Mouse (Mus musculus): Measurements from ENCODE around the gene Gna14. TPM values are rescaled to one million over a fixed set of nuclear protein-coding genes. Genes with fewer than 3 reads are reported as not detected.

Gene Gna14
- polyA plus RNA-seq, 1 experiment from 2014 or later: 0.73 TPM

- no peak overlapping the region for H3K9ac ChIP-seq (ENCODE audit: low read depth, low read length)
- H3K4me1 ChIP-seq (ENCODE audit: control insufficient read depth, insufficient read depth, low read length): no peaks in the 10 kb centered on the region
- no peaks in the 10 kb centered on the region for H3K9me3 ChIP-seq (replicated peaks; ENCODE audit: control insufficient read depth, low read length, poor library complexity, severe bottlenecking)
- 91% methylated on average over 6 of the region's 6 CpGs for WGBS
- H3K27me3 ChIP-seq (ENCODE audit: control insufficient read depth, insufficient read depth, low read depth, low read length): no peaks in the 10 kb centered on the region
- no peak overlapping the region for H3K27ac ChIP-seq (ENCODE audit: low read length)
- no peak for ATAC-seq
- H3K4me3 ChIP-seq (ENCODE audit: low read depth, low read length): no peak overlapping the region
- no peaks in the 10 kb centered on the region for H3K36me3 ChIP-seq (ENCODE audit: control insufficient read depth, insufficient read depth, low read length)
- no peak overlapping the region for H3K4me2 ChIP-seq (ENCODE audit: low read length)
These were observed 11.1 kb downstream of the Gna14 start for GRCm38 (mm10) chr19:16446612-16447011.

- Histone ChIP-seq H3K27ac (ENCODE audit: low read length) (no peak overlapping the region), H3K9ac (ENCODE audit: low read depth, low read length) (no peak overlapping the region), H3K4me3 (ENCODE audit: low read depth, low read length) (no peak overlapping the region), H3K36me3 (ENCODE audit: control insufficient read depth, insufficient read depth, low read length) (no peaks in the 10 kb centered on the region), H3K4me2 (ENCODE audit: low read length) (no peak overlapping the region), H3K4me1 (ENCODE audit: control insufficient read depth, insufficient read depth, low read length) (no peaks in the 10 kb centered on the region), H3K9me3 (replicated peaks; ENCODE audit: control insufficient read depth, low read length, poor library complexity, severe bottlenecking) (no peaks in the 10 kb centered on the region), H3K27me3 (ENCODE audit: control insufficient read depth, insufficient read depth, low read depth, low read length) (no peaks in the 10 kb centered on the region)
- no peak for ATAC-seq
- 74% methylated on average over 6 of the region's 6 CpGs for WGBS
These were observed 12.5 kb downstream of the Gna14 start for GRCm38 (mm10) chr19:16447832-16448621.

- no peaks in the 10 kb centered on the region for H3K36me3 ChIP-seq (ENCODE audit: control insufficient read depth, insufficient read depth, low read length)
- H3K4me1 ChIP-seq (ENCODE audit: control insufficient read depth, insufficient read depth, low read length): no peaks in the 10 kb centered on the region
- H3K9ac ChIP-seq (ENCODE audit: low read depth, low read length): no peak overlapping the region
- H3K4me3 ChIP-seq (ENCODE audit: low read depth, low read length): no peak overlapping the region
- H3K27ac ChIP-seq (ENCODE audit: low read length): no peak overlapping the region
- WGBS: 82% methylated on average over 5 of the region's 5 CpGs
- H3K27me3 ChIP-seq (ENCODE audit: control insufficient read depth, insufficient read depth, low read depth, low read length): no peaks in the 10 kb centered on the region
- no peaks in the 10 kb centered on the region for H3K9me3 ChIP-seq (replicated peaks; ENCODE audit: control insufficient read depth, low read length, poor library complexity, severe bottlenecking)
- no peak overlapping the region for H3K4me2 ChIP-seq (ENCODE audit: low read length)
- no peak for ATAC-seq
These were observed 13.2 kb downstream of the Gna14 start for GRCm38 (mm10) chr19:16448796-16449195.

GRCm38 (mm10) chr19:16450824-16451223 lies 15.3 kb downstream of the Gna14 start:
- no peak overlapping the region for H3K9ac ChIP-seq (ENCODE audit: low read depth, low read length)
- H3K4me2 ChIP-seq (ENCODE audit: low read length): no peak overlapping the region
- no peaks in the 10 kb centered on the region for H3K9me3 ChIP-seq (replicated peaks; ENCODE audit: control insufficient read depth, low read length, poor library complexity, severe bottlenecking)
- no peaks in the 10 kb centered on the region for H3K27me3 ChIP-seq (ENCODE audit: control insufficient read depth, insufficient read depth, low read depth, low read length)
- no peak overlapping the region for H3K27ac ChIP-seq (ENCODE audit: low read length)
- 80% methylated on average over 3 of the region's 3 CpGs for WGBS
- H3K36me3 ChIP-seq (ENCODE audit: control insufficient read depth, insufficient read depth, low read length): no peaks in the 10 kb centered on the region
- no peaks in the 10 kb centered on the region for H3K4me1 ChIP-seq (ENCODE audit: control insufficient read depth, insufficient read depth, low read length)
- H3K4me3 ChIP-seq (ENCODE audit: low read depth, low read length): no peak overlapping the region
- ATAC-seq: no peak

- Histone ChIP-seq H3K4me3 (ENCODE audit: low read depth, low read length) (no peak overlapping the region), H3K27ac (ENCODE audit: low read length) (no peak overlapping the region), H3K27me3 (ENCODE audit: control insufficient read depth, insufficient read depth, low read depth, low read length) (no peaks in the 10 kb centered on the region), H3K36me3 (ENCODE audit: control insufficient read depth, insufficient read depth, low read length) (no peaks in the 10 kb centered on the region), H3K4me2 (ENCODE audit: low read length) (no peak overlapping the region), H3K9me3 (replicated peaks; ENCODE audit: control insufficient read depth, low read length, poor library complexity, severe bottlenecking) (no peaks in the 10 kb centered on the region), H3K4me1 (ENCODE audit: control insufficient read depth, insufficient read depth, low read length) (peaks cover 5% of the 10 kb centered on the region; the same call in 1 of the 2 replicates), H3K9ac (ENCODE audit: low read depth, low read length) (no peak overlapping the region)
- WGBS: 75% methylated on average over 2 of the region's 2 CpGs
- ATAC-seq: no peak
These were observed 20.6 kb downstream of the Gna14 start for GRCm38 (mm10) chr19:16456181-16456580.

- H3K4me2 ChIP-seq (ENCODE audit: low read length): no peak overlapping the region
- WGBS: 90% methylated on average over 6 of the region's 6 CpGs
- no peak overlapping the region for H3K9ac ChIP-seq (ENCODE audit: low read depth, low read length)
- H3K27me3 ChIP-seq (ENCODE audit: control insufficient read depth, insufficient read depth, low read depth, low read length): no peaks in the 10 kb centered on the region
- H3K36me3 ChIP-seq (ENCODE audit: control insufficient read depth, insufficient read depth, low read length): no peaks in the 10 kb centered on the region
- no peak overlapping the region for H3K4me3 ChIP-seq (ENCODE audit: low read depth, low read length)
- no peak for ATAC-seq
- no peaks in the 10 kb centered on the region for H3K9me3 ChIP-seq (replicated peaks; ENCODE audit: control insufficient read depth, low read length, poor library complexity, severe bottlenecking)
- no peak overlapping the region for H3K27ac ChIP-seq (ENCODE audit: low read length)
- H3K4me1 ChIP-seq (ENCODE audit: control insufficient read depth, insufficient read depth, low read length): peaks cover 5% of the 10 kb centered on the region; the same call in 1 of the 2 replicates
These were observed 21.6 kb downstream of the Gna14 start for GRCm38 (mm10) chr19:16457127-16457526.

- H3K9ac ChIP-seq (ENCODE audit: low read depth, low read length): no peak overlapping the region
- WGBS: 42% methylated on average over 5 of the region's 5 CpGs
- no peaks in the 10 kb centered on the region for H3K9me3 ChIP-seq (replicated peaks; ENCODE audit: control insufficient read depth, low read length, poor library complexity, severe bottlenecking)
- no peaks in the 10 kb centered on the region for H3K27me3 ChIP-seq (ENCODE audit: control insufficient read depth, insufficient read depth, low read depth, low read length)
- H3K36me3 ChIP-seq (ENCODE audit: control insufficient read depth, insufficient read depth, low read length): no peaks in the 10 kb centered on the region
- no peak overlapping the region for H3K4me3 ChIP-seq (ENCODE audit: low read depth, low read length)
- H3K4me2 ChIP-seq (ENCODE audit: low read length): no peak overlapping the region
- peaks cover 5% of the 10 kb centered on the region; the same call in 1 of the 2 replicates for H3K4me1 ChIP-seq (ENCODE audit: control insufficient read depth, insufficient read depth, low read length)
- H3K27ac ChIP-seq (ENCODE audit: low read length): no peak overlapping the region
- no peak for ATAC-seq
These were observed 23.8 kb downstream of the Gna14 start for GRCm38 (mm10) chr19:16459317-16459716.

- Histone ChIP-seq H3K36me3 (ENCODE audit: control insufficient read depth, insufficient read depth, low read length) (no peaks in the 10 kb centered on the region), H3K4me3 (ENCODE audit: low read depth, low read length) (no peak overlapping the region), H3K9me3 (replicated peaks; ENCODE audit: control insufficient read depth, low read length, poor library complexity, severe bottlenecking) (no peaks in the 10 kb centered on the region), H3K9ac (ENCODE audit: low read depth, low read length) (no peak overlapping the region), H3K4me1 (ENCODE audit: control insufficient read depth, insufficient read depth, low read length) (peaks cover 5% of the 10 kb centered on the region; the same call in 1 of the 2 replicates), H3K4me2 (ENCODE audit: low read length) (no peak overlapping the region), H3K27me3 (ENCODE audit: control insufficient read depth, insufficient read depth, low read depth, low read length) (no peaks in the 10 kb centered on the region), H3K27ac (ENCODE audit: low read length) (no peak overlapping the region)
- 48% methylated on average over 6 of the region's 6 CpGs for WGBS
- peak; percentile 80 for ATAC-seq
These were observed 24.7 kb downstream of the Gna14 start for GRCm38 (mm10) chr19:16460292-16460691.

GRCm38 (mm10) chr19:16460831-16461230 lies 25.3 kb downstream of the Gna14 start:
- no peak overlapping the region for H3K4me2 ChIP-seq (ENCODE audit: low read length)
- no peak overlapping the region for H3K27ac ChIP-seq (ENCODE audit: low read length)
- H3K36me3 ChIP-seq (ENCODE audit: control insufficient read depth, insufficient read depth, low read length): no peaks in the 10 kb centered on the region
- H3K9me3 ChIP-seq (replicated peaks; ENCODE audit: control insufficient read depth, low read length, poor library complexity, severe bottlenecking): no peaks in the 10 kb centered on the region
- no peaks in the 10 kb centered on the region for H3K27me3 ChIP-seq (ENCODE audit: control insufficient read depth, insufficient read depth, low read depth, low read length)
- peaks cover 5% of the 10 kb centered on the region; the same call in 1 of the 2 replicates for H3K4me1 ChIP-seq (ENCODE audit: control insufficient read depth, insufficient read depth, low read length)
- H3K4me3 ChIP-seq (ENCODE audit: low read depth, low read length): no peak overlapping the region
- 75% methylated on average over 14 of the region's 14 CpGs for WGBS
- peak; percentile 62; the same call in 1 of the 2 replicates for ATAC-seq
- H3K9ac ChIP-seq (ENCODE audit: low read depth, low read length): no peak overlapping the region

Measured in midbrain, embryonic 16.5 days (tissue).